Mouse (Mus musculus): ENCODE results near the gene Pid1. TPM values are rescaled to one million over a fixed set of nuclear protein-coding genes. Genes with fewer than 3 reads are reported as not detected.

The Pid1 gene
- polyA plus RNA-seq, 1 experiment from 2014 or later = 34.1 TPM

GRCm38 (mm10) chr1:84249772-84250338 is 114.1 kb downstream of the Pid1 start:
- H3K4me1 ChIP-seq (ENCODE audit: insufficient read depth, low read length) = no peaks in the 10 kb centered on the region
- 88% methylated on average over 6 of the region's 6 CpGs for WGBS
- no peak overlapping the region for H3K27ac ChIP-seq (ENCODE audit: low read length)
- no peaks in the 10 kb centered on the region for H3K27me3 ChIP-seq (ENCODE audit: insufficient read depth, low read length)
- ATAC-seq (ENCODE audit: low FRiP score, low TSS enrichment) = no peak
- no peak overlapping the region for H3K9ac ChIP-seq (replicated peaks; ENCODE audit: low read length)
- H3K4me3 ChIP-seq (ENCODE audit: low read length) = no peak overlapping the region
- no peaks in the 10 kb centered on the region for H3K9me3 ChIP-seq (ENCODE audit: low read length)
- no peak overlapping the region for H3K4me2 ChIP-seq (replicated peaks; ENCODE audit: low read depth, low read length)
- H3K36me3 ChIP-seq (ENCODE audit: insufficient read depth, low read length) = no peaks in the 10 kb centered on the region

- no peak for ATAC-seq (ENCODE audit: low FRiP score, low TSS enrichment)
- H3K9me3 ChIP-seq (ENCODE audit: low read length) = no peaks in the 10 kb centered on the region
- H3K27me3 ChIP-seq (ENCODE audit: insufficient read depth, low read length) = no peaks in the 10 kb centered on the region
Observed at GRCm38 (mm10) chr1:84247111-84247510, 116.9 kb downstream of the Pid1 start.

GRCm38 (mm10) chr1:84241192-84241828 is 122.7 kb downstream of the Pid1 start:
- Histone ChIP-seq H3K27me3 (ENCODE audit: insufficient read depth, low read length) (no peaks in the 10 kb centered on the region), H3K27ac (ENCODE audit: low read length) (no peak overlapping the region), H3K9me3 (ENCODE audit: low read length) (no peaks in the 10 kb centered on the region), H3K36me3 (ENCODE audit: insufficient read depth, low read length) (no peaks in the 10 kb centered on the region), H3K9ac (replicated peaks; ENCODE audit: low read length) (no peak overlapping the region), H3K4me2 (replicated peaks; ENCODE audit: low read depth, low read length) (no peak overlapping the region), H3K4me3 (ENCODE audit: low read length) (no peak overlapping the region), H3K4me1 (ENCODE audit: insufficient read depth, low read length) (no peaks in the 10 kb centered on the region)
- ATAC-seq (ENCODE audit: low FRiP score, low TSS enrichment) = no peak
- 65% methylated on average over 4 of the region's 4 CpGs for WGBS

More at GRCm38 (mm10) chr1:84247111-84247510, 116.9 kb downstream of the Pid1 start:
- Histone ChIP-seq H3K4me3 (ENCODE audit: low read length) (no peak overlapping the region), H3K36me3 (ENCODE audit: insufficient read depth, low read length) (no peaks in the 10 kb centered on the region), H3K4me2 (replicated peaks; ENCODE audit: low read depth, low read length) (no peak overlapping the region), H3K9ac (replicated peaks; ENCODE audit: low read length) (no peak overlapping the region), H3K4me1 (ENCODE audit: insufficient read depth, low read length) (no peaks in the 10 kb centered on the region), H3K27ac (ENCODE audit: low read length) (no peak overlapping the region)
- WGBS = 75% methylated on average over 3 of the region's 3 CpGs

GRCm38 (mm10) chr1:84240203-84240602 is 123.8 kb downstream of the Pid1 start:
- Histone ChIP-seq H3K9ac (replicated peaks; ENCODE audit: low read length) (no peak overlapping the region), H3K36me3 (ENCODE audit: insufficient read depth, low read length) (no peaks in the 10 kb centered on the region), H3K9me3 (ENCODE audit: low read length) (no peaks in the 10 kb centered on the region), H3K27me3 (ENCODE audit: insufficient read depth, low read length) (no peaks in the 10 kb centered on the region), H3K27ac (ENCODE audit: low read length) (no peak overlapping the region), H3K4me1 (ENCODE audit: insufficient read depth, low read length) (0 out of 2 replicates have a peak, but pooled peaks cover 4% of the 10 kb centered on the region), H3K4me2 (replicated peaks; ENCODE audit: low read depth, low read length) (no peak overlapping the region), H3K4me3 (ENCODE audit: low read length) (no peak overlapping the region)
- 88% methylated on average over 2 of the region's 2 CpGs for WGBS
- ATAC-seq (ENCODE audit: low FRiP score, low TSS enrichment) = no peak

GRCm38 (mm10) chr1:84230431-84230830 is 133.5 kb downstream of the Pid1 start:
- Histone ChIP-seq H3K27me3 (ENCODE audit: insufficient read depth, low read length) (no peaks in the 10 kb centered on the region), H3K9me3 (ENCODE audit: low read length) (no peaks in the 10 kb centered on the region), H3K9ac (replicated peaks; ENCODE audit: low read length) (no peak overlapping the region), H3K27ac (ENCODE audit: low read length) (no peak overlapping the region), H3K4me1 (ENCODE audit: insufficient read depth, low read length) (0 out of 2 replicates have a peak, but pooled peaks cover under 1% of the 10 kb centered on the region), H3K4me3 (ENCODE audit: low read length) (no peak overlapping the region), H3K36me3 (ENCODE audit: insufficient read depth, low read length) (no peaks in the 10 kb centered on the region), H3K4me2 (replicated peaks; ENCODE audit: low read depth, low read length) (no peak overlapping the region)
- ATAC-seq (ENCODE audit: low FRiP score, low TSS enrichment) = no peak
- 81% methylated on average over 2 of the region's 2 CpGs for WGBS

- Histone ChIP-seq H3K9me3 (ENCODE audit: low read length) (no peaks in the 10 kb centered on the region), H3K27ac (ENCODE audit: low read length) (no peak overlapping the region), H3K4me3 (ENCODE audit: low read length) (no peak overlapping the region), H3K4me1 (ENCODE audit: insufficient read depth, low read length) (no peaks in the 10 kb centered on the region), H3K9ac (replicated peaks; ENCODE audit: low read length) (no peak overlapping the region), H3K4me2 (replicated peaks; ENCODE audit: low read depth, low read length) (no peak overlapping the region), H3K36me3 (ENCODE audit: insufficient read depth, low read length) (no peaks in the 10 kb centered on the region), H3K27me3 (ENCODE audit: insufficient read depth, low read length) (no peaks in the 10 kb centered on the region)
- WGBS = 85% methylated on average over 7 of the region's 7 CpGs
- no peak for ATAC-seq (ENCODE audit: low FRiP score, low TSS enrichment)
Observed at GRCm38 (mm10) chr1:84225626-84226025, 138.4 kb downstream of the Pid1 start.

GRCm38 (mm10) chr1:84222051-84222450 is 141.9 kb downstream of the Pid1 start:
- Histone ChIP-seq H3K4me1 (ENCODE audit: insufficient read depth, low read length) (no peaks in the 10 kb centered on the region), H3K4me2 (replicated peaks; ENCODE audit: low read depth, low read length) (no peak overlapping the region), H3K27ac (ENCODE audit: low read length) (no peak overlapping the region), H3K9me3 (ENCODE audit: low read length) (no peaks in the 10 kb centered on the region), H3K4me3 (ENCODE audit: low read length) (no peak overlapping the region), H3K36me3 (ENCODE audit: insufficient read depth, low read length) (no peaks in the 10 kb centered on the region), H3K9ac (replicated peaks; ENCODE audit: low read length) (no peak overlapping the region), H3K27me3 (ENCODE audit: insufficient read depth, low read length) (no peaks in the 10 kb centered on the region)
- WGBS = 73% methylated on average over 1 of the region's 1 CpGs
- no peak for ATAC-seq (ENCODE audit: low FRiP score, low TSS enrichment)

- Histone ChIP-seq H3K9me3 (ENCODE audit: low read length) (no peaks in the 10 kb centered on the region), H3K4me3 (ENCODE audit: low read length) (no peak overlapping the region), H3K36me3 (ENCODE audit: insufficient read depth, low read length) (no peaks in the 10 kb centered on the region), H3K4me2 (replicated peaks; ENCODE audit: low read depth, low read length) (no peak overlapping the region), H3K4me1 (ENCODE audit: insufficient read depth, low read length) (no peaks in the 10 kb centered on the region), H3K27me3 (ENCODE audit: insufficient read depth, low read length) (no peaks in the 10 kb centered on the region), H3K9ac (replicated peaks; ENCODE audit: low read length) (no peak overlapping the region), H3K27ac (ENCODE audit: low read length) (no peak overlapping the region)
- 60% methylated on average over 7 of the region's 7 CpGs for WGBS
- no peak for ATAC-seq (ENCODE audit: low FRiP score, low TSS enrichment)
Observed at GRCm38 (mm10) chr1:84218605-84219004, 145.4 kb downstream of the Pid1 start.

GRCm38 (mm10) chr1:84217777-84218176 is 146.2 kb downstream of the Pid1 start:
- H3K9ac ChIP-seq (replicated peaks; ENCODE audit: low read length) = no peak overlapping the region
- no peak for ATAC-seq (ENCODE audit: low FRiP score, low TSS enrichment)
- WGBS = 39% methylated on average over 2 of the region's 2 CpGs

GRCm38 (mm10) chr1:84211507-84211906 is 152.5 kb downstream of the Pid1 start:
- no peak overlapping the region for H3K4me3 ChIP-seq (ENCODE audit: low read length)
- H3K9ac ChIP-seq (replicated peaks; ENCODE audit: low read length) = no peak overlapping the region
- ATAC-seq (ENCODE audit: low FRiP score, low TSS enrichment) = no peak
- H3K9me3 ChIP-seq (ENCODE audit: low read length) = no peaks in the 10 kb centered on the region
- no peaks in the 10 kb centered on the region for H3K27me3 ChIP-seq (ENCODE audit: insufficient read depth, low read length)
- WGBS = 49% methylated on average over 9 of the region's 9 CpGs
- H3K36me3 ChIP-seq (ENCODE audit: insufficient read depth, low read length) = no peaks in the 10 kb centered on the region
- no peak overlapping the region for H3K4me2 ChIP-seq (replicated peaks; ENCODE audit: low read depth, low read length)
- no peak overlapping the region for H3K27ac ChIP-seq (ENCODE audit: low read length)
- no peaks in the 10 kb centered on the region for H3K4me1 ChIP-seq (ENCODE audit: insufficient read depth, low read length)

More at GRCm38 (mm10) chr1:84217777-84218176, 146.2 kb downstream of the Pid1 start:
- Histone ChIP-seq H3K9me3 (ENCODE audit: low read length) (no peaks in the 10 kb centered on the region), H3K4me1 (ENCODE audit: insufficient read depth, low read length) (no peaks in the 10 kb centered on the region), H3K4me3 (ENCODE audit: low read length) (no peak overlapping the region), H3K4me2 (replicated peaks; ENCODE audit: low read depth, low read length) (no peak overlapping the region), H3K27me3 (ENCODE audit: insufficient read depth, low read length) (no peaks in the 10 kb centered on the region), H3K36me3 (ENCODE audit: insufficient read depth, low read length) (no peaks in the 10 kb centered on the region), H3K27ac (ENCODE audit: low read length) (no peak overlapping the region)

Measured in kidney, embryonic 16.5 days (tissue).